Mouse (Mus musculus) layer of hippocampus, postnatal 25 days (tissue): ENCODE data around the gene Jsrp1. TPM values are rescaled to one million over a fixed set of nuclear protein-coding genes. Genes with fewer than 3 reads are reported as not detected.

Experiments
- DNase-seq, 2 experiments: peaks; one replicate each; pipeline ENCODE4 v3.0.0; 2022; ENCODE audit warnings: mixed read lengths in 2 of 2, low spot score in 1 of 2; ENCODE audit errors: extremely low spot score in 1 of 2
- total RNA-seq, 2 experiments: library from RNA; stranded (reverse); gene quantifications; 2 replicates each; pipeline ENCODE4 v1.2.3; 2021

The Jsrp1 gene
- total RNA-seq, 2 experiments from 2014 or later, result 2.5 to 3.5 TPM

- DNase-seq, result no peak
Observed at GRCm38 (mm10) chr10:80812391-80813041, 782 bp downstream of the Jsrp1 start.

DNA sequence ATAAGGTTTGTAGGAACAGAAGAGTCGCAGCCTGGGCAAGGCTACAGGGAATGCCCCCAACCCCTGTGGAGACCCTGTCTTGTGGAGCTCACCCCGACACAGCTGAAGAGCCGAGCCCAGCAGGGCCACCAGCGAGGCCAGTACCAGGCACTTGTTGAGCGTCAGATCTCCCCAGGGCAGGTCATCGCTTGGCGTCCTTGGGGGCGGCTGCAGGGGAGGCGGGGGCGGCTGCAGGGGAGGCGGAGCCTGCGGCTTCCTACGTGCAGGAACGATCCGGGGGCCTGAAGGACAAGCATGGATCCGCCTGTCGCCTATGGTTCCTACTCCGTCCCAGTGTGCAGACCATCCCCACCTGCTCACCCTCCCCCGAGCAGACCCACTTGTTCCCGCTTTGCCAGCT is 3.2 kb downstream of the Jsrp1 start:
- no peak for DNase-seq

DNA sequence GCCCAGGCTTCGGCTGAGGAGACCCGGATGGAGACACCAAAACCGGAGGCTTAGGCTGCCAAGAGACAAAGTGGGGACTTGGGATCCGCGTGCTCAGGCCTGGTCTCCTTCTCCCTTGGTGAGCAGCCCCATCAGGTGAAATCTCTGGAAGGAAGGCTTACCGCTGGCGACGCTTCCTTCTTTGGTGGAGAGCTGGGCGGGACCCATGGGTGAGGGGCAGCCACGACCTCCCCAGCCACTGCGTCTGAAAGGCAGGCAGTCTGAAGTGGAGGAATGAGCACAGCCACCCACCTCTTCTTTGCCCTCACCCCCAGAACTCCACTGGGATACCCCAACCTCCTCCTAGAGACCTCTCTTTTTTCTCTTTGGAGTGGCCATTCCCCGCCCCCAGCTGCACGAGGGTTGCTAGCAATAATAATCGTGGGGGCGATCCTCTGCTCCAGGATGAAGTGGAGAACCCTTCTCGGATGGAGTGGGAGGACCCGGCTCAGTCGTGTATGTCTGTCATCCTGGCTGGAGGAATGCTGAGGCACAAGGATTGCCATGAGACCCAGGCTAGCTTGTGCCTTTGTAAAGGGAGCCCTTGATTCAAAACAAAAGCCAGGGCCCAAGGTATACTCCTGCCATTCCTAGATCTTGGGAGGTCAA is 4.2 kb downstream of the Jsrp1 start:
- DNase-seq, result no peak

DNA sequence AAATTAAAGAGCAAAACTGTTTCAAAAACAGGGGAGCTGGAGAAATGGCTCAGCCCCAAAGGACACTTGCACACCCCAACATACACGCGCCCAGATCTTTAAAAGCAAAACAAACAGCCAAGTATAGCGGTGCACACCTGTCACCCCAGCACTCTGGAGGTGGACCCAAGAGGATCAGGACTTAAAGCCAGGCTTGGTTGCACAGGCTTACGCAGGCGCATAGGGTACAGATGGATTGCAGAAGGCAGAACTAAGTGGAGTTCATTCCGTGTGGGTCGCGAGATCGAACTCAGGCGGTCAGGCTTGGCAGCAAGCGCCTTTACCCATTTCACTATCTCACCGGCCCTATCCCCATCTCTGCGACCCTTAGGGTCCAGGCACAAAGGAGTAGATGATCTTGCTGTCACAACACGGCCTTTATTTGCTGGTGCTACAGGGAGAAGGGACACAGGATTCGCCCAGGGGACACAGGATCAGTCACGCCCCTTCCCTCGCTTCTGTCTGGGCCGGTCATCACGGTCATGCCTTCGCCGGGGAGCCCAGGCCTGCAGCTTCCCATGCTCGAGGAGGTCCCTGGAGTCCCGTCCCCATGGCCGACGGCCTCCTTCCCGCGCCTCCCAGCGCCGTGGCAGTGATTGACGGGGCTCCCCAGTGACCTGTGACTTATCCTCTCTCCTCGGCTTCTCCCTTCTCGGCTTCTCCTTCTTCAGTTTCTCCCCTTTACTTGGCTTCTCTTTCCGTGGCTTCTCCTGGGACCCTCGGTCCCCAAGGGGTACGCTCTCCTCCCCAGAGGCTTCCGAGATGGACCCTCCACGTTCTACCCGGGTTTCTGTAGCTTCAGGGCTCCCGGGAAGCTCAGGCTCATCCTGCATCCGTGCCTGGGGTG is 5.0 kb downstream of the Jsrp1 start:
- DNase-seq, result no peak

DNA sequence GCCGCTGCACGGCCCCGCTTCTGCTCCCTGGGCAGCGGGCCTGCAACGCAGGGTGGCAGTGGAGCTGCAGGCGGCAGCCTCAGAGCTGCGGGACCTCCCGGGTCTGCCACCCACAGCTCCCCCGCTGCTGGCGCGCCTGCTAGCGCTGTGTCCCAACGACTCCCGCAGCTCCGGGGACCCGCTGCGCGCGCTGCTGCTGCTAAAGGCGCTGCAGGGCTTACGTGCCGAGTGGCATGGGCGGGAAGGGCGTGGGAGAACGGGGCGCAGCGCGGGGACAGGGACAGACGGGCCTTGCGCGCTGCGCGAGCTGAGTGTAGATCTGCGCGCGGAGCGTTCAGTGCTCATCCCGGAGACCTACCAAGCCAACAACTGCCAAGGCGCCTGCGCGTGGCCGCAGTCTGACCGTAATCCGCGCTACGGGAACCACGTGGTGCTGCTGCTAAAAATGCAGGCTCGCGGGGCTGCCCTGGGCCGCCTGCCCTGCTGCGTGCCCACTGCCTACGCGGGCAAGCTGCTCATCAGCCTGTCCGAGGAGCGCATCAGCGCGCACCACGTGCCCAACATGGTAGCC is 6.2 kb downstream of the Jsrp1 start:
- peak; percentile 69 to 75 for DNase-seq

DNA sequence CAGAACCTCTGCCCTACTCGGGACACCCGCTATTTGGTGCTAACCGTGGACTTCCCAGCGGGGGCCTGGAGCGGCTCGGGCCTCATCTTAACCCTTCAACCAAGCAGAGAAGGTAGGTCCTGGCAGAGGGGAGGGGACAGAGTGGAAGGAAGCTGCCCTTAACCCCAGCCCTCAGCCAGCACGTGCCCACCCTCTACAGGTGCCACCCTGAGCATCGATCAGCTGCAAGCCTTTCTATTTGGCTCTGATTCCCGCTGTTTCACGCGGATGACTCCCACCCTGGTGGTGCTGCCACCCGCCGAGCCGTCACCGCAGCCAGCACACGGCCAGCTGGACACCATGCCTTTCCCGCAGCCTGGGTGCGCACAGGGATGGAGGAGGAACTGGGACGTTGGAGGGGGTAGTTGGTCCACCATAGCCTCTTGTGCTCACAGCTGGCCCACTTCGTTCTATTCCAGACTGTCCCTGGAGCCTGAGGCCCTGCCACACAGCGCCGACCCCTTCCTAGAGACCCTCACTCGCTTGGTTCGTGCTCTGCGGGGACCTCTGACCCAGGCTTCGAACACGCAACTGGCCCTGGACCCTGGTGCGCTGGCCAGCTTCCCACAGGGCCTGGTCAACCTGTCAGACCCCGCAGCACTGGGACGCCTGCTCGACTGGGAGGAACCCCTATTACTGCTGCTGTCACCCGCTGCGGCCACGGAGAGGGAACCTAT is 6.8 kb downstream of the Jsrp1 start:
- no peak for DNase-seq

DNA sequence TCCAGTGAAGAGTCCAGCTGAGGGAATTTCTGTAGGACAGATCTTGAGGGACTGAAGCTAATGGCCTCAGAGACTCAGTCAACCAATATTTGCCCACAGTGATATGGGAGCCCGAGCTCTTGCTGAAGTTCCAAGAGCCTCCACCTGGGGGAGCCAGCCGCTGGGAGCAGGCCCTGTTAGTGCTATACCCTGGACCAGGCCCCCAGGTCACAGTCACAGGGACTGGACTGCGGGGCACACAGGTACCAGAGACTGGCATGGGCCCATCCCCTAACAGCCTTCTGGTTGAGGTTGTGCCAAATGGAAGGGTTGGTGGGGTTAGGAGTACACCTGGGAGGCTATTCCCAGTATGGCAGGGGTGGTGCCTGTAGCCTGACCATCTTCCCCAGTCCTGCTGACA is 7.4 kb downstream of the Jsrp1 start:
- peak; percentile 83 to 90 for DNase-seq

DNA sequence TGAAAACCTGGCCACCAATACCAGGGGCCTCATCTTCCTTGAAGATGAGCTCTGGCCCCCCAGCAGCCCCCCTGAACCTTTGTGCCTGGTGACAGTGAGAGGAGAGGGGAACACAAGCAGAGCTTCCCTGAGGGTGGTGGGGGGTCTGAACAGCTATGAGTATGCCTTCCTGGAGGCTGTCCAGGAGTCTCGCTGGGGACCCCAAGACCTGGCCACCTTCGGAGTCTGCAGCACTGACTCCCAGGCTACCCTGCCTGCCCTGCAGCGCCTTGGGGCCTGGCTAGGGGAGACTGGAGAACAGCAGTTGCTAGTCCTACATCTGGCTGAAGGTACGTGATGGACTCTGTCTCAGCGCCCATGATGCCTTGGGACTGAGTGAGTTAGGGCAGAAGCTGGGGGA is 8.0 kb downstream of the Jsrp1 start:
- no peak for DNase-seq

- DNase-seq, result no peak
Observed at GRCm38 (mm10) chr10:80804916-80805315, 8.4 kb downstream of the Jsrp1 start, which contains the start of gene Amh. Gene Amh, plus strand, starts transcription at chr10:80805243.

DNA sequence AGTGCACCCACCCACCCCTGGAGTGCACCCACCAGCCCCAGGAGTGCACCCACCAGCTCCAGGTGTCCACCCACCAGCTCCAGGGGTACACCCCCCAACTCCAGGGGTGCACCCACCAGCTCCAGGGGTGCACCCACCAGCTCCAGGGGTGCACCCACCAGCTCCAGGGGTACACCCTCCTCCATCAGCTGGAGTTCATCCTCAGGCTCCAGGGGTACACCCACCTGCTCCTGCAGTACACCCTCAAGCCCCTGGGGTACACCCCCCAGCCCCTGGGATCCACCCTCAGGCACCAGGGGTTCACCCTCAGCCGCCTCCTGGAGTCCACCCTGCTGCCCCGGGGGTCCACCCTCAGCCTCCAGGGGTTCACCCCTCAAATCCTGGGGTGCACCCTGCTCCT is 9.0 kb downstream of the Jsrp1 start:
- no peak for DNase-seq

- no peak for DNase-seq
Observed at GRCm38 (mm10) chr10:80802996-80803395, 10.3 kb downstream of the Jsrp1 start.

GRCm38 (mm10) chr10:80802204-80802912 is 10.9 kb downstream of the Jsrp1 start:
- no peak for DNase-seq

DNA sequence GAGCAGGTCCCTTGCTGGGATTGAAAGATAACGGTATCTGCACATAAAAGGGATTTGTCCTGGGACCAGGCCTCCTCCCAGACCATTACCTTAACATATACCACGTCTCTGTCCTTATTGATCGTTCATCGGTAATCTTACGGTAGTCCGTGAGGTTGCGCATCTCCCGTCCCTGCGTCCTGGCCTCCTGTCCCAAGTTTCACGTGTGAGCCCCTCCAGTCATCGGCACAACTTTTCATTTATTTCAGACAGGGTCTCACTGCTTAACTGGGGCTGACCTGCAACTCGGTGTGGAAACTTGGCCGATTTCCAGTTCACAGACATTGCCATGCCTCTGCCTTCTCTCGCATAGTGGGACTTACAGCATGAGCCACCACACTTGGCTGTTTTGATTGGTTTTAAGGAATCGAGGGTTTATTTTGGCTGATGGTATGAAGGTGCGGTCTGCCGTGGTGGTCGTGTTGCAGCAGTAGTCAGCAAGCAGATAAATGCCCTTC is 14.2 kb downstream of the Jsrp1 start:
- no peak for DNase-seq

GRCm38 (mm10) chr10:80798150-80799006 is 14.9 kb downstream of the Jsrp1 start, which contains the start of the genes Sf3a2 and Plekhj1:
Gene Sf3a2, plus strand, starts transcription at chr10:80798198.
Gene Plekhj1, minus strand, starts transcription at chr10:80798626.
- peak; percentile 98 for DNase-seq

DNA sequence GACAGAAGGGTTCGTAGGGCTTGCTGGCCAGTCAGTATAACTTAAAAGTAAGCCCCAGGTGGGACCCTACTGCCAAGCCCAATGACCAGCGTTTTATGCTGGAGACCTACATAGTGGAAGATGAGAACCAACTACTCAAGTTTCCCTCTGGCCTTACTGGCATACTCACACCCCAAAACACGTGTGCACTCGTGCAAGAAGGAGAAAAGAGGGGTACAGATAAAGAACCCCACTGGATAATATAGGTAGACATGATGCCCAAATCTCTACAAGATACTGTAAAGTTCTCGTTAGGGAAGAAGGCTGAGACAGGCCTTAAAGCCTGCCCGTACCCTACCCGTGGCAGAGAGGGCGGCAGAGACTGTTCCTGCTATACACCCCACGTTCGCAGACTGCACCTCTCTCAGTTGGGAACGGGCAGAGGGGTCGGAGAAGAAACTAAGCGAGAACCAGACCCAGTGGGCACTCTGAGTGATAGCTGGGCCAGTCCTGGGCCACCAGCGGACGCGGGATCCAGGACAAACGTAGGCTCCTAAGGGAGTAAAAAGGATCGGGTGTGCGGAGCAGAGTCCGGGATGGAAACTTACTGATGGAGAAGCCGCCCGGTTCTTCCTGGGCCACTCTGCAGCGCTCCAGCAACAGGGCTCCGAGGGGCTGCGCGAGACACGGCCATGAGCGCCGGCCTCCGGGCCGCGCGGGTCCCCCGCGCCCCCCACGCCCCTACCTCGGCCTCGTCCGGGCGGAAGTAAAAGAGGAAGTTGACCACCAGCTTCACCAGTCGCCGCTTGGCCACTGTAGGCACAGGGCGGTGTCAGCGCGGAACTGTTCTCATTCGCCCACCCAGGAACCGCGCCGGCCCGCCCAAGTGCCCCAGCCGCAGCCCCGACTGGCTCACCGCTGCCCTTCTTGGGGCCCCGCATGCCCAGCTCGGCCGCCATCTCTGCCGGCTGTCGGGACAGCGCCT is 15.8 kb downstream of the Jsrp1 start:
- no peak for DNase-seq

GRCm38 (mm10) chr10:80796307-80796848 is 16.9 kb downstream of the Jsrp1 start:
- no peak for DNase-seq

DNA sequence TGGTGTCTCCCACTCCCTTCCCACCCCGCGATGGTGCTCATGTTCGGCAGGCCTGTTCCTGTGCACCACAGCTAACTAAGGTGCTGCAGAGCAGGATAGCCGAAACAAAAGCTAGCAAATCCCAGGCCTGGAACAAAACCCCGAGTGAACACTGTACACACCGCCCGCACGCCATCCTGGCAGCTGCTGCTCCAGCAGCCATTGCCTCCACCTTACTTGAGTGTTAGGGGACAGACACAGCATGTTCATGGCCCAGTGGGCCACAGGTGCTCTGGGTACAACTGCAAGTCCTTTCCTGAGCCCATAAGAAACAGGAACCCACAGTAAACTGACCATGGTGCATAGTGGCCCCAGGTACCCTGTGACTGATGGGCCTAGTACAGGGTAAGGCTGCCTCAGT is 18.5 kb downstream of the Jsrp1 start:
- DNase-seq, result no peak
